Mouse (Mus musculus) embryonic facial prominence, embryonic 12.5 days (tissue): ENCODE data around the gene Trex1. TPM values are rescaled to one million over a fixed set of nuclear protein-coding genes. Genes with fewer than 3 reads are reported as not detected.

Experiments
- ATAC-seq: fragments of 200-750 bp; cut with Nextera tagmentation; 2 replicates; pipeline ENCODE4 v1.8.0; 2017; ENCODE audit not compliant: insufficient number of reproducible peaks, insufficient read depth, low FRiP score, low TSS enrichment
- H3K27ac ChIP-seq: fragments of 300-500 bp; sonication (generic); 2 replicates; pipeline ENCODE4 v1.5.1; 2016; ENCODE audit warnings: mild to moderate bottlenecking
- H3K27me3 ChIP-seq: fragments of 300-500 bp; sonication (generic); 2 replicates; pipeline ENCODE4 v1.6.1; 2016; ENCODE audit warnings: mild to moderate bottlenecking, moderate library complexity
- H3K36me3 ChIP-seq: fragments of 300-500 bp; sonication (generic); 2 replicates; pipeline ENCODE4 v1.6.1; 2016; ENCODE audit warnings: mild to moderate bottlenecking
- H3K4me1 ChIP-seq: fragments of 300-500 bp; sonication (generic); 2 replicates; pipeline ENCODE4 v1.6.1; 2016
- H3K4me2 ChIP-seq: fragments of 300-500 bp; sonication (generic); replicated peaks from 2 replicates; pipeline ENCODE4 v1.6.1; 2016; ENCODE audit warnings: mild to moderate bottlenecking, moderate library complexity
- H3K4me3 ChIP-seq: fragments of 300-500 bp; sonication (generic); 2 replicates; pipeline ENCODE4 v1.5.1; 2016; ENCODE audit warnings: mild to moderate bottlenecking
- H3K9ac ChIP-seq: fragments of 300-500 bp; sonication (generic); 2 replicates; pipeline ENCODE4 v1.6.1; 2016; ENCODE audit warnings: mild to moderate bottlenecking, moderate library complexity
- H3K9me3 ChIP-seq: fragments of 300-500 bp; sonication (generic); 2 replicates; pipeline ENCODE4 v1.6.1; 2016; ENCODE audit warnings: mild to moderate bottlenecking, moderate library complexity
- WGBS: fragments of 180-500 bp; shearing (Covaris S2); methylation state at CpG from one replicate; pipeline ENCODE4 v1.1.7; 2016; 5-methylcytosine and 5-hydroxymethylcytosine counted together
- polyA plus RNA-seq: library from polyadenylated mRNA; unstranded; fragments of >200 nt; fragmentation: Nextera tagmentation; extraction: Ambion mirVana; gene quantifications from 2 replicates; pipeline ENCODE4 v1.2.1, GENCODE M21; 2016

Trex1 gene
- polyA plus RNA-seq, 1 experiment from 2014 or later, result 10.3 TPM

GRCm38 (mm10) chr9:109082124-109082800 lies 22.7 kb upstream of the Trex1 start, which contains the start of the genes Ccdc51 and Tma7:
Gene Ccdc51 (plus strand): TSS chr9:109082493.
Gene Tma7 (minus strand): TSS chr9:109082587.
- peaks cover 11% of the 10 kb centered on the region for H3K4me1 ChIP-seq
- no peaks in the 10 kb centered on the region for H3K9me3 ChIP-seq
- under 1% methylated on average over 37 of the region's 37 CpGs for WGBS
- ATAC-seq, result peak; percentile 93
- peak within 1 kb of the TSS; percentile 73 for H3K9ac ChIP-seq
- peak within 1 kb of the TSS; percentile 70 for H3K4me2 ChIP-seq
- H3K27ac ChIP-seq, result peak within 1 kb of the TSS; percentile 77
- H3K4me3 ChIP-seq, result peak within 1 kb of the TSS; percentile 80
- H3K27me3 ChIP-seq, result no peaks in the 10 kb centered on the region
- H3K36me3 ChIP-seq, result peaks cover 26% of the 10 kb centered on the region

- peaks cover 26% of the 10 kb centered on the region for H3K36me3 ChIP-seq
- no peaks in the 10 kb centered on the region for H3K27me3 ChIP-seq
- peak overlapping the region; percentile 73 for H3K9ac ChIP-seq
- H3K9me3 ChIP-seq, result no peaks in the 10 kb centered on the region
- H3K4me1 ChIP-seq, result peaks cover 11% of the 10 kb centered on the region
- H3K4me3 ChIP-seq, result peak overlapping the region; percentile 80
- no peak for ATAC-seq
- WGBS, result 8% methylated on average over 11 of the region's 11 CpGs
- H3K27ac ChIP-seq, result peak overlapping the region; percentile 77
- peak overlapping the region; percentile 70 for H3K4me2 ChIP-seq
Measured at GRCm38 (mm10) chr9:109081749-109082123, 22.2 kb upstream of the Trex1 start.

GRCm38 (mm10) chr9:109080516-109080915 lies 21.0 kb upstream of the Trex1 start:
- no peak for ATAC-seq
- H3K4me3 ChIP-seq, result no peak overlapping the region
- H3K4me1 ChIP-seq, result peaks cover 11% of the 10 kb centered on the region
- H3K27ac ChIP-seq, result no peak overlapping the region
- peaks cover 26% of the 10 kb centered on the region for H3K36me3 ChIP-seq
- no peaks in the 10 kb centered on the region for H3K9me3 ChIP-seq
- H3K27me3 ChIP-seq, result no peaks in the 10 kb centered on the region
- H3K4me2 ChIP-seq, result peak overlapping the region; percentile 70; the same call in 1 of the 2 replicates
- no peak overlapping the region for H3K9ac ChIP-seq
- 95% methylated on average over 3 of the region's 3 CpGs for WGBS

- peak within 1 kb of the TSS; percentile 87 for H3K4me3 ChIP-seq
- peaks cover 32% of the 10 kb centered on the region for H3K36me3 ChIP-seq
- no peaks in the 10 kb centered on the region for H3K27me3 ChIP-seq
- H3K4me2 ChIP-seq, result peak within 1 kb of the TSS; percentile 91
- WGBS, result under 1% methylated on average over 57 of the region's 57 CpGs
- peak; percentile 98 for ATAC-seq
- peak within 1 kb of the TSS; percentile 88 for H3K9ac ChIP-seq
- peak within 1 kb of the TSS; percentile 77 for H3K27ac ChIP-seq
- H3K4me1 ChIP-seq, result peaks cover 8% of the 10 kb centered on the region
- H3K9me3 ChIP-seq, result no peaks in the 10 kb centered on the region
Measured at GRCm38 (mm10) chr9:109073661-109074573, 14.4 kb upstream of the Trex1 start, which contains the start of gene Atrip. Gene Atrip (minus strand): TSS chr9:109074124.

- no peak overlapping the region for H3K4me3 ChIP-seq
- no peak overlapping the region for H3K9ac ChIP-seq
- ATAC-seq, result no peak
- H3K36me3 ChIP-seq, result peaks cover 77% of the 10 kb centered on the region
- H3K9me3 ChIP-seq, result no peaks in the 10 kb centered on the region
- 93% methylated on average over 3 of the region's 3 CpGs for WGBS
- no peak overlapping the region for H3K27ac ChIP-seq
- no peak overlapping the region for H3K4me2 ChIP-seq
- H3K4me1 ChIP-seq, result peaks cover 7% of the 10 kb centered on the region
- no peaks in the 10 kb centered on the region for H3K27me3 ChIP-seq
Measured at GRCm38 (mm10) chr9:109068095-109068735, 8.7 kb upstream of the Trex1 start.

GRCm38 (mm10) chr9:109060898-109061295 lies 1.4 kb upstream of the Trex1 start:
- Histone ChIP-seq H3K27me3 (no peaks in the 10 kb centered on the region), H3K9me3 (no peaks in the 10 kb centered on the region), H3K4me3 (no peak overlapping the region), H3K4me2 (no peak overlapping the region), H3K27ac (no peak overlapping the region), H3K9ac (no peak overlapping the region), H3K36me3 (peaks cover 81% of the 10 kb centered on the region), H3K4me1 (peaks cover 10% of the 10 kb centered on the region)
- no peak for ATAC-seq
- 94% methylated on average over 5 of the region's 5 CpGs for WGBS

GRCm38 (mm10) chr9:109060184-109060897 lies 807 bp upstream of the Trex1 start:
- Histone ChIP-seq H3K27me3 (no peaks in the 10 kb centered on the region), H3K4me1 (peaks cover 12% of the 10 kb centered on the region), H3K9ac (no peak overlapping the region), H3K9me3 (no peaks in the 10 kb centered on the region), H3K4me2 (no peak overlapping the region), H3K4me3 (no peak overlapping the region), H3K36me3 (peaks cover 76% of the 10 kb centered on the region), H3K27ac (no peak overlapping the region)
- no peak for ATAC-seq
- WGBS, result 88% methylated on average over 16 of the region's 16 CpGs

- peaks cover 58% of the 10 kb centered on the region for H3K36me3 ChIP-seq
- WGBS, result 88% methylated on average over 19 of the region's 19 CpGs
- no peak overlapping the region for H3K4me3 ChIP-seq
Measured at GRCm38 (mm10) chr9:109058006-109058765, 1.3 kb downstream of the Trex1 start.

GRCm38 (mm10) chr9:109057543-109057942 lies 2.0 kb downstream of the Trex1 start:
- ATAC-seq, result no peak
- Histone ChIP-seq H3K4me2 (no peak overlapping the region), H3K9ac (no peak overlapping the region), H3K4me3 (no peak overlapping the region), H3K9me3 (no peaks in the 10 kb centered on the region), H3K4me1 (peaks cover 22% of the 10 kb centered on the region), H3K27ac (no peak overlapping the region), H3K27me3 (no peaks in the 10 kb centered on the region), H3K36me3 (peaks cover 56% of the 10 kb centered on the region)
- WGBS, result 97% methylated on average over 5 of the region's 5 CpGs

More at GRCm38 (mm10) chr9:109058006-109058765, 1.3 kb downstream of the Trex1 start:
- Histone ChIP-seq H3K4me1 (peaks cover 22% of the 10 kb centered on the region), H3K27ac (peak overlapping the region; percentile 85), H3K4me2 (peak overlapping the region; percentile 49; the same call in 1 of the 2 replicates), H3K27me3 (no peaks in the 10 kb centered on the region), H3K9ac (peak overlapping the region; percentile 51; the same call in 1 of the 2 replicates), H3K9me3 (no peaks in the 10 kb centered on the region)
- no peak for ATAC-seq

- H3K9ac ChIP-seq, result no peak overlapping the region
- no peak overlapping the region for H3K4me2 ChIP-seq
- ATAC-seq, result no peak
- peaks cover 22% of the 10 kb centered on the region for H3K4me1 ChIP-seq
- H3K9me3 ChIP-seq, result no peaks in the 10 kb centered on the region
- peaks cover 58% of the 10 kb centered on the region for H3K36me3 ChIP-seq
- H3K27ac ChIP-seq, result no peak overlapping the region
- H3K4me3 ChIP-seq, result no peak overlapping the region
- WGBS, result 84% methylated on average over 4 of the region's 4 CpGs
- H3K27me3 ChIP-seq, result no peaks in the 10 kb centered on the region
Measured at GRCm38 (mm10) chr9:109056916-109057315, 2.6 kb downstream of the Trex1 start.
